Mouse (Mus musculus) midbrain, embryonic 15.5 days (tissue): ENCODE results near the gene Aifm1. TPM values are rescaled to one million over a fixed set of nuclear protein-coding genes. Genes with fewer than 3 reads are reported as not detected.

ENCODE experiments used
- ATAC-seq: fragments of 200-750 bp; cut with Nextera tagmentation; replicated peaks from 2 replicates; pipeline ENCODE4 v1.8.0; 2017; ENCODE audit warnings: moderate TSS enrichment
- H3K27ac ChIP-seq: fragments of 300-500 bp; sonication (generic); 2 replicates; pipeline ENCODE4 v1.5.1; 2015; ENCODE audit warnings: mild to moderate bottlenecking, inconsistent platforms
- H3K27me3 ChIP-seq: fragments of 300-500 bp; sonication (generic); replicated peaks from 2 replicates; pipeline ENCODE4 v1.6.1; 2015; ENCODE audit warnings: inconsistent platforms
- H3K36me3 ChIP-seq: fragments of 300-500 bp; sonication (generic); replicated peaks from 2 replicates; pipeline ENCODE4 v1.6.1; 2015; ENCODE audit warnings: inconsistent platforms
- H3K4me1 ChIP-seq: fragments of 300-500 bp; sonication (generic); 2 replicates; pipeline ENCODE4 v1.6.1; 2015; ENCODE audit warnings: inconsistent platforms
- H3K4me2 ChIP-seq: fragments of 300-500 bp; sonication (generic); 2 replicates; pipeline ENCODE4 v1.6.1; 2015; ENCODE audit warnings: inconsistent platforms, mild to moderate bottlenecking, moderate library complexity
- H3K4me3 ChIP-seq: fragments of 300-500 bp; sonication (generic); 2 replicates; pipeline ENCODE4 v1.5.1; 2015; ENCODE audit warnings: mild to moderate bottlenecking, inconsistent platforms
- H3K9ac ChIP-seq: fragments of 300-500 bp; sonication (generic); 2 replicates; pipeline ENCODE4 v1.6.1; 2015; ENCODE audit warnings: mild to moderate bottlenecking, inconsistent platforms
- H3K9me3 ChIP-seq: fragments of 300-500 bp; sonication (generic); 2 replicates; pipeline ENCODE4 v1.6.1; 2016; ENCODE audit warnings: inconsistent platforms
- WGBS: fragments of 180-500 bp; shearing (Covaris S2); methylation state at CpG from one replicate; pipeline ENCODE4 v1.1.7; 2015; ENCODE audit warnings: mixed read lengths; 5-methylcytosine and 5-hydroxymethylcytosine counted together
- polyA plus RNA-seq: library from polyadenylated mRNA; unstranded; fragments of >200 nt; fragmentation: Nextera tagmentation; extraction: Ambion mirVana; gene quantifications from 2 replicates; pipeline ENCODE4 v1.2.1, GENCODE M21; 2015

Aifm1 gene
- polyA plus RNA-seq, 1 experiment from 2014 or later = 38.9 TPM

GRCm38 (mm10) chrX:48481687-48482086 lies 31.7 kb downstream of the Aifm1 start:
- ATAC-seq = no peak
- Histone ChIP-seq H3K27ac (no peak overlapping the region), H3K9me3 (no peaks in the 10 kb centered on the region), H3K27me3 (no peaks in the 10 kb centered on the region), H3K9ac (no peak overlapping the region), H3K4me2 (no peak overlapping the region), H3K4me1 (no peaks in the 10 kb centered on the region), H3K36me3 (no peaks in the 10 kb centered on the region; the same call in 1 of the 2 replicates), H3K4me3 (no peak overlapping the region)
- 88% methylated on average over 7 of the region's 7 CpGs for WGBS

DNA sequence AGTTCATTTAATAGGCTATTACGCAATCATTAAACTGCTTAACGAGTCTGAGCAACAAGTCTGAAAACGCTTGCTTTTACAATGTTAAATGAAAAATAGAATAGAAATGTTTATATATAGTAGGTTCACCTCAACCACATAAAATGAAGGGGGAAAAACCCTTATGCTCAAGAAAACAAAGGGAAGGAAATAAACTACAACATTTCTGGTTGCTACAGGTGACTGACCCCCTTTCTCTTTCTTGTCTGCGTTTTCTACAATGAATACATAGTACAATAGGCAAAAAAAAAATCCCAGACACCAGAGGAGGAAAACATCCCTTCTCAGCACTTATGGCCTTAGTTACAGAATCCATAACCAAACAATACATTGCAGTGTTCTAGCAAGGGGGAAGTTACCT lies 32.3 kb downstream of the Aifm1 start:
- no peaks in the 10 kb centered on the region for H3K9me3 ChIP-seq
- no peaks in the 10 kb centered on the region for H3K4me1 ChIP-seq
- no peak for ATAC-seq
- H3K4me3 ChIP-seq = no peak overlapping the region
- no peak overlapping the region for H3K4me2 ChIP-seq
- no peak overlapping the region for H3K27ac ChIP-seq
- no peak overlapping the region for H3K9ac ChIP-seq
- WGBS = 78% methylated on average over 4 of the region's 4 CpGs
- no peaks in the 10 kb centered on the region for H3K27me3 ChIP-seq
- H3K36me3 ChIP-seq = peaks cover 3% of the 10 kb centered on the region; the same call in 1 of the 2 replicates

- Histone ChIP-seq H3K4me1 (no peaks in the 10 kb centered on the region; the same call in 1 of the 2 replicates), H3K9ac (no peak overlapping the region), H3K9me3 (no peaks in the 10 kb centered on the region), H3K4me3 (no peak overlapping the region), H3K36me3 (no peaks in the 10 kb centered on the region), H3K27me3 (no peaks in the 10 kb centered on the region), H3K4me2 (no peak overlapping the region), H3K27ac (no peak overlapping the region)
- WGBS = 81% methylated on average over 3 of the region's 3 CpGs
- ATAC-seq = no peak
Measured at GRCm38 (mm10) chrX:48467355-48467946, 45.9 kb downstream of the Aifm1 start.

- no peaks in the 10 kb centered on the region for H3K36me3 ChIP-seq
- H3K27me3 ChIP-seq = no peaks in the 10 kb centered on the region
- ATAC-seq = no peak
- H3K9ac ChIP-seq = no peak overlapping the region
- H3K4me3 ChIP-seq = no peak overlapping the region
- H3K4me1 ChIP-seq = no peaks in the 10 kb centered on the region; the same call in 1 of the 2 replicates
- 97% methylated on average over 2 of the region's 2 CpGs for WGBS
- no peak overlapping the region for H3K4me2 ChIP-seq
- no peaks in the 10 kb centered on the region for H3K9me3 ChIP-seq
- no peak overlapping the region for H3K27ac ChIP-seq
Measured at GRCm38 (mm10) chrX:48466174-48466573, 47.2 kb downstream of the Aifm1 start.

DNA sequence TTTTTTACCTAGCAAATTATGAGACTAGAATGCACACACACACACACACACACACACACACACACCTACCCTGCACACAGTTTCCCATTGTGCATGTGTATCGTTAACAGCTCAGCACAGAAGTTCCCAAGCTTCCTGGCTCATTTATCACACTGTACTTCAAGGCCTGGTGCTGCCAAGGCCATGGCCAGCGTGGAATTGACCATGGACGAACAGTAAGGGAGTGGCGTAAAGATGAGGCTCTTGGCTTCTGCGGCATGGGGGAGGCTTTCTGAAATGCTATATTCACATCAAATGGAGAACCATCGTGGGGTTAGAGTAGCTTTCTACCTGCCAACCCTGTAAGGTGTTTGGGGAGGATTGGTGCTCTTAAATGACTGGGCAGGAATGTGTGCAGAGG lies 48.9 kb downstream of the Aifm1 start:
- no peaks in the 10 kb centered on the region for H3K9me3 ChIP-seq
- no peaks in the 10 kb centered on the region for H3K36me3 ChIP-seq
- H3K9ac ChIP-seq = no peak overlapping the region
- no peaks in the 10 kb centered on the region; the same call in 1 of the 2 replicates for H3K4me1 ChIP-seq
- no peak overlapping the region for H3K4me3 ChIP-seq
- no peaks in the 10 kb centered on the region for H3K27me3 ChIP-seq
- no peak for ATAC-seq
- H3K4me2 ChIP-seq = no peak overlapping the region
- no peak overlapping the region for H3K27ac ChIP-seq
- WGBS = 90% methylated on average over 6 of the region's 6 CpGs

GRCm38 (mm10) chrX:48463636-48464035 lies 49.7 kb downstream of the Aifm1 start:
- 86% methylated on average over 4 of the region's 4 CpGs for WGBS
- no peak overlapping the region for H3K4me2 ChIP-seq
- ATAC-seq = no peak
- no peak overlapping the region for H3K4me3 ChIP-seq
- no peak overlapping the region for H3K27ac ChIP-seq
- no peaks in the 10 kb centered on the region for H3K36me3 ChIP-seq
- H3K9ac ChIP-seq = no peak overlapping the region
- no peaks in the 10 kb centered on the region for H3K9me3 ChIP-seq
- no peaks in the 10 kb centered on the region for H3K27me3 ChIP-seq
- H3K4me1 ChIP-seq = no peaks in the 10 kb centered on the region; the same call in 1 of the 2 replicates

GRCm38 (mm10) chrX:48462754-48463507 lies 50.4 kb downstream of the Aifm1 start, which contains the start of gene Elf4:
Elf4 (minus strand) TSS chrX:48463132.
- peak; percentile 84 for ATAC-seq
- H3K4me1 ChIP-seq = no peaks in the 10 kb centered on the region; the same call in 1 of the 2 replicates
- no peaks in the 10 kb centered on the region for H3K36me3 ChIP-seq
- H3K4me3 ChIP-seq = peak within 1 kb of the TSS; percentile 28
- no peaks in the 10 kb centered on the region for H3K27me3 ChIP-seq
- H3K9ac ChIP-seq = no peak within 1 kb of the TSS
- WGBS = 18% methylated on average over 38 of the region's 38 CpGs
- peak within 1 kb of the TSS; percentile 58 for H3K4me2 ChIP-seq
- no peaks in the 10 kb centered on the region for H3K9me3 ChIP-seq
- H3K27ac ChIP-seq = no peak within 1 kb of the TSS

DNA sequence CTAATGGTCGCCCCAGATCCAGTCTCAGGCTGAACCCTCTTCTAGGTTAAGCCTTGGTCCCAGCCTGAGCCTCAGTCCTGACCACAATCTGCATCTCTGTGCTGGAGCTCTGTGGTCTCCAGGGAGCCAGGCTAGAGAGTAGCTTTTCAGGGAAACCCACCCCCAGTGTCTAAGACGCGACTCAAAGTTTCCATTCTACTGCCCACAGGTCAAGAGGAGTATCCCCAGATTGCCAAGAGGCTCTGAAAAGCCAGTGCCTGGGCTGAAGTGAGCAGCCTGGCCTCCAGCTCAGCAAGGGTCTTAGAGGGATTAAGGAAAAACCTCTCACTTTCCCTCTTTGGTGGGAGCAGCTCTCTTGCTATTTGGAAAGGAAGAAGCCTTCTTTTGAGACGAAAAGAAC lies 51.1 kb downstream of the Aifm1 start:
- peak overlapping the region; percentile 58 for H3K4me2 ChIP-seq
- H3K36me3 ChIP-seq = no peaks in the 10 kb centered on the region
- no peaks in the 10 kb centered on the region for H3K27me3 ChIP-seq
- H3K4me3 ChIP-seq = peak overlapping the region; percentile 28
- H3K9me3 ChIP-seq = no peaks in the 10 kb centered on the region
- H3K27ac ChIP-seq = no peak overlapping the region
- ATAC-seq = no peak
- WGBS = 32% methylated on average over 4 of the region's 4 CpGs
- H3K4me1 ChIP-seq = no peaks in the 10 kb centered on the region; the same call in 1 of the 2 replicates
- no peak overlapping the region for H3K9ac ChIP-seq

GRCm38 (mm10) chrX:48461006-48461405 lies 52.4 kb downstream of the Aifm1 start:
- WGBS = 80% methylated on average over 4 of the region's 4 CpGs
- no peaks in the 10 kb centered on the region for H3K27me3 ChIP-seq
- no peak overlapping the region for H3K27ac ChIP-seq
- H3K4me2 ChIP-seq = no peak overlapping the region
- no peaks in the 10 kb centered on the region for H3K9me3 ChIP-seq
- no peaks in the 10 kb centered on the region for H3K36me3 ChIP-seq
- H3K4me1 ChIP-seq = no peaks in the 10 kb centered on the region; the same call in 1 of the 2 replicates
- no peak overlapping the region for H3K9ac ChIP-seq
- H3K4me3 ChIP-seq = no peak overlapping the region
- no peak for ATAC-seq

DNA sequence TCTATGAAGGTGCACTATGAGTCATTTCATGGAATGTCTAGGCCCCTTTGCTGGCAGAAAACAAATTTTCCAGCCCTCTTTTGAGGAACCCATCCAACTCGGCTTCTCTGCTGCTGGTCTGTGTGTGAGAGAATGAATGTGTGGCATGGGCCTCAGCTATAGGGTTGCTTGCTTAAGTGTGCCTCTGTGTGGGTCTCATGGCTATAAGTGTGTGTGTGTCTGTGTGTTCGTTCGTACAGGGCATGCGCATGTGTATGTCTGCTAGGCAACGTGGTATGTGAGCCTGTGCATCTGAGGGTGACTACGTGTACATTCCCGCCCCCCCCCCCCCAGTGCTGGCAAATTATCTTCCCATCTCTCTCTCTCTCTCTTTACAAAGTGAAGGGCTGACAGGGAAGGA lies 52.9 kb downstream of the Aifm1 start:
- H3K4me1 ChIP-seq = no peaks in the 10 kb centered on the region; the same call in 1 of the 2 replicates
- H3K27me3 ChIP-seq = no peaks in the 10 kb centered on the region
- H3K4me3 ChIP-seq = no peak overlapping the region
- no peaks in the 10 kb centered on the region for H3K36me3 ChIP-seq
- ATAC-seq = no peak
- H3K27ac ChIP-seq = no peak overlapping the region
- 92% methylated on average over 7 of the region's 7 CpGs for WGBS
- no peak overlapping the region for H3K4me2 ChIP-seq
- H3K9ac ChIP-seq = no peak overlapping the region
- H3K9me3 ChIP-seq = no peaks in the 10 kb centered on the region

DNA sequence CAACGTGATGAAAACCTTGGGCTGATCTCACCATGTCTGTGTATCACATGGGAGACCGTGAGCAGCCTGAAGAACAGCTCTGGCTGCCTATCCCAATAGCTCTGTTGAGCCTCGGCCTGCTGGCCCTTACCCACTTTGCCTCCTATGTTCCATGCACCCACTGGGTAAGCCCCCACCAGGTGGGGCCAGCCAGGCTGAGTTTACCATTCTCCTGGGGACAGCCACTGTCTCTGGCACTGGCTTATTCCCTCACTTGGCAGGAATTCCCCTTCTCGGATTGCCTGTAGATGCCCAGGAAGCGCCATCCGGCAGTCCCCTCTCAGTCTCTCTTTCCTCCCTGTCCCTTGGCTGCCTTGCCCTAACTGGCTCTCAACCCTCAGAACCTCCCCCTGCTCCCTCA lies 56.4 kb downstream of the Aifm1 start:
- Histone ChIP-seq H3K9ac (no peak overlapping the region), H3K4me1 (peaks cover 3% of the 10 kb centered on the region; the same call in 1 of the 2 replicates), H3K27ac (no peak overlapping the region), H3K4me2 (no peak overlapping the region), H3K27me3 (peaks cover 12% of the 10 kb centered on the region), H3K36me3 (no peaks in the 10 kb centered on the region), H3K9me3 (no peaks in the 10 kb centered on the region), H3K4me3 (no peak overlapping the region)
- ATAC-seq = no peak
- WGBS = 83% methylated on average over 6 of the region's 6 CpGs

- Histone ChIP-seq H3K4me1 (peaks cover 3% of the 10 kb centered on the region; the same call in 1 of the 2 replicates), H3K9me3 (no peaks in the 10 kb centered on the region), H3K9ac (no peak overlapping the region), H3K36me3 (no peaks in the 10 kb centered on the region), H3K27ac (no peak overlapping the region), H3K27me3 (peaks cover 12% of the 10 kb centered on the region), H3K4me2 (no peak overlapping the region), H3K4me3 (no peak overlapping the region)
- WGBS = 48% methylated on average over 9 of the region's 9 CpGs
- no peak for ATAC-seq
Measured at GRCm38 (mm10) chrX:48455018-48455417, 58.3 kb downstream of the Aifm1 start.
